Mouse (Mus musculus) thymus, postnatal 36 days (tissue): Measurements from ENCODE around the gene Bcl6b.

ENCODE experiments used
- DNase-seq, 2 experiments: peaks; one replicate each; pipeline ENCODE4 v3.0.0; 2022; ENCODE audit warnings: mixed read lengths in 2 of 2

Gene Bcl6b

GRCm38 (mm10) chr11:70232546-70232945, 2.9 kb upstream of the Bcl6b start:
- no peak for DNase-seq

GRCm38 (mm10) chr11:70230239-70230727, 685 bp upstream of the Bcl6b start:
- peak; percentile 78 to 82 for DNase-seq

- DNase-seq: peak; percentile 78 to 82
Measured at GRCm38 (mm10) chr11:70228828-70229227, 770 bp downstream of the Bcl6b start.

- no peak for DNase-seq
Measured at GRCm38 (mm10) chr11:70227661-70228245, 1.8 kb downstream of the Bcl6b start.

- no peak for DNase-seq
Measured at GRCm38 (mm10) chr11:70227126-70227525, 2.5 kb downstream of the Bcl6b start.

- DNase-seq: no peak
Measured at GRCm38 (mm10) chr11:70226602-70226890, 3.1 kb downstream of the Bcl6b start.

GRCm38 (mm10) chr11:70225798-70226601, 3.6 kb downstream of the Bcl6b start:
- no peak for DNase-seq

- peak in 1 of 2 experiments; percentile 9 for DNase-seq
Measured at GRCm38 (mm10) chr11:70223724-70224123, 5.9 kb downstream of the Bcl6b start.

- DNase-seq: no peak
Measured at GRCm38 (mm10) chr11:70221603-70222500, 7.7 kb downstream of the Bcl6b start.

GRCm38 (mm10) chr11:70220731-70221602, 8.6 kb downstream of the Bcl6b start, which contains the start of gene Slc16a13:
Gene Slc16a13, minus strand, starts transcription at chr11:70221064.
- DNase-seq: peak; percentile 86 to 91

- DNase-seq: no peak
Measured at GRCm38 (mm10) chr11:70220323-70220722, 9.3 kb downstream of the Bcl6b start.

- no peak for DNase-seq
Measured at GRCm38 (mm10) chr11:70219873-70220272, 9.7 kb downstream of the Bcl6b start.

GRCm38 (mm10) chr11:70218741-70219470, 10.7 kb downstream of the Bcl6b start:
- peak in 1 of 2 experiments; percentile 13 for DNase-seq

- DNase-seq: no peak
Measured at GRCm38 (mm10) chr11:70218039-70218438, 11.6 kb downstream of the Bcl6b start.

GRCm38 (mm10) chr11:70216103-70216502, 13.5 kb downstream of the Bcl6b start:
- no peak for DNase-seq

GRCm38 (mm10) chr11:70215301-70215700, 14.3 kb downstream of the Bcl6b start:
- DNase-seq: peak in 1 of 2 experiments; percentile 9

- no peak for DNase-seq
Measured at GRCm38 (mm10) chr11:70214856-70215209, 14.8 kb downstream of the Bcl6b start.

- DNase-seq: peak in 1 of 2 experiments; percentile 19
Measured at GRCm38 (mm10) chr11:70214191-70214855, 15.3 kb downstream of the Bcl6b start.

GRCm38 (mm10) chr11:70213736-70214135, 15.9 kb downstream of the Bcl6b start:
- no peak for DNase-seq

- peak; percentile 29 to 44 for DNase-seq
Measured at GRCm38 (mm10) chr11:70212896-70213295, 16.7 kb downstream of the Bcl6b start.

GRCm38 (mm10) chr11:70212423-70212822, 17.2 kb downstream of the Bcl6b start, which contains the start of gene Slc16a11:
Gene Slc16a11, plus strand, starts transcription at chr11:70212752.
- no peak for DNase-seq
